ENCODE assay signal across 26 mouse cellular contexts in the genomic region with DNA sequence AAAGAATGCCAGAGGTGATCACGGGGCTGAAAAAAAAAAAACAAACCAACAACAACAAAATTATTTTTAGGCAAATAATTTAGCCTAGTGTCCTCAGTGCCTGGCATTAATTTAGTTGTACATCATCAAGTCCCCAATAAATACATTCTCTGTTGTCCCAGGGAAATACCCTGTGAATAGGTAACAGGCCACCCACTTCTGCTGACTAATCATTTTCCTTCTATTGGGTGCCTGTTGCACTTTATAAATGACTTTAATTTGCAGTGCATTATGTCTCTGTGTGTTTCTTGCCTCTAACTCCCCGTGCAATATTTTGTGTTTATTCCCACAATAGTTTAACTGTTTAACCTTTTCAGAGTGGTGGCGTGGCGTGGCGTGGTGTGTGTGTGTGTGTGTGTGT.
"Had no signal": no experiment of that assay in that cellular context is flagged by ENCODE, and none has a peak within 500 bp of the region (broad histone marks: within the 10 kb centered on the region; RNA-seq: fewer than 3 reads in every experiment).

No protein-coding gene starts in this region.

- H3K27ac ChIP-seq: embryonic facial prominence, embryonic 10.5 days; embryonic facial prominence, embryonic 12.5 days; embryonic facial prominence, embryonic 13.5 days; embryonic facial prominence, embryonic 15.5 days; forebrain, embryonic 10.5 days; forebrain, embryonic 12.5 days; forebrain, embryonic 13.5 days; forebrain, embryonic 15.5 days; gastrocnemius, adult 2 months; heart, adult 2 months; heart, embryonic 10.5 days had no signal

- H3K27me3 ChIP-seq: embryonic facial prominence, embryonic 12.5 days; embryonic facial prominence, embryonic 13.5 days; embryonic facial prominence, embryonic 15.5 days; forebrain, embryonic 12.5 days; forebrain, embryonic 13.5 days; forebrain, embryonic 15.5 days had no signal

- DNase-seq: cerebellum, postnatal 10 days; cerebellum, postnatal 14 days; cerebellum, postnatal 25 days; cerebellum, postnatal 36 days; embryo, embryonic 11 days; forebrain, postnatal 0 days; gastrocnemius, adult 2 months; gastrocnemius, postnatal 10 days; gastrocnemius, postnatal 14 days; gastrocnemius, postnatal 25 days; gastrocnemius, postnatal 36 days; heart, adult 11 months; heart, adult 18-20 months; heart, adult 2 months had no signal

- H3K4me1 ChIP-seq: embryonic facial prominence, embryonic 10.5 days; embryonic facial prominence, embryonic 12.5 days; embryonic facial prominence, embryonic 13.5 days; embryonic facial prominence, embryonic 15.5 days; forebrain, embryonic 13.5 days; forebrain, embryonic 15.5 days; heart, embryonic 10.5 days had no signal

- H3K4me3 ChIP-seq: embryonic facial prominence, embryonic 10.5 days; embryonic facial prominence, embryonic 12.5 days; embryonic facial prominence, embryonic 13.5 days; embryonic facial prominence, embryonic 15.5 days; erythroblast, embryonic 14.5 days; forebrain, embryonic 10.5 days; forebrain, embryonic 12.5 days; forebrain, embryonic 13.5 days; forebrain, embryonic 15.5 days; gastrocnemius, adult 2 months; heart, adult 2 months; heart, embryonic 10.5 days had no signal

- H3K4me2 ChIP-seq: embryonic facial prominence, embryonic 12.5 days; embryonic facial prominence, embryonic 13.5 days; embryonic facial prominence, embryonic 15.5 days; forebrain, embryonic 12.5 days; forebrain, embryonic 13.5 days; forebrain, embryonic 15.5 days had no signal

- H3K36me3 ChIP-seq: embryonic facial prominence, embryonic 10.5 days; embryonic facial prominence, embryonic 12.5 days; embryonic facial prominence, embryonic 13.5 days; embryonic facial prominence, embryonic 15.5 days; forebrain, embryonic 10.5 days; forebrain, embryonic 12.5 days; forebrain, embryonic 15.5 days; heart, embryonic 10.5 days had no signal

- ATAC-seq: forebrain, embryonic 13.5 days; forebrain, embryonic 14.5 days; forebrain, embryonic 15.5 days; forebrain, embryonic 16.5 days; forebrain, postnatal 0 days had no signal

- H3K9me3 ChIP-seq: embryonic facial prominence, embryonic 10.5 days; embryonic facial prominence, embryonic 12.5 days; embryonic facial prominence, embryonic 13.5 days; embryonic facial prominence, embryonic 15.5 days; forebrain, embryonic 10.5 days; forebrain, embryonic 12.5 days; forebrain, embryonic 13.5 days; forebrain, embryonic 15.5 days; heart, embryonic 10.5 days had no signal

- H3K9ac ChIP-seq: embryonic facial prominence, embryonic 12.5 days; embryonic facial prominence, embryonic 13.5 days; embryonic facial prominence, embryonic 15.5 days; forebrain, embryonic 12.5 days; forebrain, embryonic 13.5 days; forebrain, embryonic 15.5 days; forebrain, postnatal 0 days had no signal
